Mouse (Mus musculus) stomach, postnatal 0 days (tissue): ENCODE measurements around the gene Ly86.

Source experiments
- CTCF ChIP-seq: IDR thresholded peaks from 2 replicates; pipeline ENCODE4 v1.5.1; 2016; ENCODE audit warnings: antibody characterized with exemption, low read depth, mild to moderate bottlenecking, moderate library complexity
- EP300 ChIP-seq: optimal IDR thresholded peaks from 2 replicates; pipeline ENCODE3; 2016; ENCODE audit warnings: antibody characterized with exemption

DNA sequence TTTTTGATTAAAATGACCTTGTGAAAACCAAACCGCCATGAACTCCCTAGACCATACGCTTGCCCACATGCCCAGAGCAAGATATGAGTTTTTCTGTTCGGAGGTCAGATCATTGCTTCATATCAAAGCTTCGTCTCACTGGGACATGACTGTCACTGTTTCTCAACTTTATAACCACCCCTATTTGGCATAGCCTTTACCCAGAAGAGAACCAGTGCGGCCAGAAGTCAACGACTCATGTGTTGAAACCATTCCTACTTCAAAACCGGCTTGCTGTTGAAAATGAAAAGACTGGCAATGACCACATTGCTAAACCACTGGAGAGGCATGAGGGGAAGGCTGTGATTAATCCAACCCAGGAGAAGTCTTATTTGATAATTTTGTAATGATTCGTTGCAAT, 54.3 kb downstream of the Ly86 start:
- TF ChIP-seq CTCF = no peak
- TF ChIP-seq EP300 = no peak
